Mouse (Mus musculus) CH12.LX (cell line): ENCODE results near the gene Pou5f1.

Experiments
- CTCF ChIP-seq, 2 experiments: IDR thresholded peaks in 1 of 2; conservative IDR thresholded peaks in 1 of 2; 2 replicates each; pipeline ENCODE4 v1.5.1; 2011 to 2012; ENCODE audit warnings: low read depth in 2 of 2, low read length in 2 of 2, improper control_type of control experiment in 1 of 2, inconsistent platforms in 1 of 2, mild to moderate bottlenecking in 1 of 2, moderate library complexity in 1 of 2
- ELF1 ChIP-seq: IDR thresholded peaks from 2 replicates; pipeline ENCODE4 v1.6.1; 2014; ENCODE audit warnings: low read depth, mild to moderate bottlenecking, inconsistent platforms, low read length, improper control_type of control experiment
- EP300 ChIP-seq: IDR thresholded peaks from 2 replicates; pipeline ENCODE4 v1.6.1; 2011; ENCODE audit warnings: low read length, improper control_type of control experiment
- GABPA ChIP-seq: IDR thresholded peaks from 2 replicates; pipeline ENCODE4 v1.6.1; 2012; ENCODE audit warnings: low read depth, low read length, improper control_type of control experiment, inconsistent platforms; ENCODE audit not compliant: insufficient replicate concordance
- JUND ChIP-seq: conservative IDR thresholded peaks from 2 replicates; pipeline ENCODE4 v1.6.1; 2011; ENCODE audit warnings: low read depth, low read length, improper control_type of control experiment
- POLR2A ChIP-seq: IDR thresholded peaks from 2 replicates; pipeline ENCODE4 v1.6.1; 2011; ENCODE audit warnings: low read depth, mild to moderate bottlenecking, improper control_type of control experiment, low read length
- RCOR1 ChIP-seq: conservative IDR thresholded peaks from 2 replicates; pipeline ENCODE4 v1.6.1; 2012; ENCODE audit warnings: low read depth, mild to moderate bottlenecking, inconsistent platforms, low read length, improper control_type of control experiment
- TCF12 ChIP-seq: IDR thresholded peaks from 2 replicates; pipeline ENCODE4 v1.6.1; 2014; ENCODE audit warnings: low read depth, mild to moderate bottlenecking, inconsistent platforms, low read length, improper control_type of control experiment
- USF1 ChIP-seq: IDR thresholded peaks from 2 replicates; pipeline ENCODE4 v1.6.1; 2014; ENCODE audit warnings: low read depth, mild to moderate bottlenecking, inconsistent platforms, low read length, improper control_type of control experiment
- USF2 ChIP-seq: conservative IDR thresholded peaks from 2 replicates; pipeline ENCODE4 v1.6.1; 2011; ENCODE audit warnings: low read depth, low read length, improper control_type of control experiment
- ZKSCAN1 ChIP-seq: IDR thresholded peaks from 2 replicates; pipeline ENCODE4 v1.6.1; 2012; ENCODE audit warnings: low read depth, inconsistent platforms, low read length, improper control_type of control experiment, borderline replicate concordance

DNA sequence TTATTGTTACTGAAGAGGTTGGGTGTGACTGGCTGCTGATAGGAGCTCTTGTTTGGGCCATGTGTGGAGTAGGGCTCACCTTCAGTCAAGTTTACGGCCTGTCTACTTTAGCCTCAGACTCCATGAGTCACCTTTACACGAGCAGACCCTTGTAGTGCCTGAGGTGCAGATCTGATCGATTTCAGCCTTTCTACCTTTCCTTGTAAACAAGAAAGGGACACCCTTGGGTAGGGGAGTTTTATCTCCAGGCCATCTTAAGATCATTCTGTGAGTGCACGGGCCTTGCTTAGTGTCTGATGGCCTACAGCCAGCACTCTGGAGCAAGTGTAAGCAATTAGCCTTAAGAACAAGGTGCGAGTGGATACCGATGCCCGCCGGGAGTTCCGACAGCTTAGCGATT is 1.1 kb downstream of the Pou5f1 start:
- TF ChIP-seq POLR2A, result no peak
- no peak for TF ChIP-seq EP300
- no peak for TF ChIP-seq USF2
- no peak for TF ChIP-seq USF1
- no peak for TF ChIP-seq CTCF (conservative IDR thresholded peaks at IDR 0.05 in 1 of 2, IDR thresholded peaks at IDR 0.05 in 1 of 2; ENCODE audit: low read depth in 2 of 2, low read length in 2 of 2)
- TF ChIP-seq ELF1, result no peak
- TF ChIP-seq GABPA, result no peak
- no peak for TF ChIP-seq RCOR1
- no peak for TF ChIP-seq ZKSCAN1
- TF ChIP-seq TCF12, result no peak
- TF ChIP-seq JUND, result no peak
